Mouse (Mus musculus): ENCODE measurements around the gene Arvcf.

The Arvcf gene

DNA sequence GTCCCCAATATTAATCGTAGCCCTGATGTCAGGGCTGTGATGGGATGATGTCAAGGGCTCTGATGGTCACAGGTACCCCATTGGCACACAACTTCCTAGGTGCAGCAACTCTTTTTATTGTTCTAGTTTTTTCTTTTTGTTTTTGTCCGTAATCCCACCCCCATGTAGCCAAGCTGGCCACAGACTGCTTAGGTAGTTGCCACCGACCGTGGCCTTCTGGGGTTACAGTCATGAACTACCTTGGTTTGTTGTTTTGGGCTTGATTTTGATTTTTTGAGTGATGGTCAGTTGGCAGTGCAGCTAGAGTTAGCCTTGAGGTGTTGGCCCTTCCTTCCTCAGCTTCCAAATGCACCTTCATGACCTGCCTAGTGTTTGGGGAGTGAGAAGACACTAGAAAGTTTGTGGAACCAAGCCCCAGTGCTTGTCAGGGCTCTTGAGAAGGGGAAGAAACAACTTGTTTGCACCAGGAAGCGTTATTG lies 78.9 kb downstream of the Arvcf start, which contains the start of gene Comt:
Gene Comt, minus strand, starts transcription at position 51 of the 479 bp plus-strand sequence.
- in situ Hi-C loops (cut with MboI, MseI), result no loop called here

DNA sequence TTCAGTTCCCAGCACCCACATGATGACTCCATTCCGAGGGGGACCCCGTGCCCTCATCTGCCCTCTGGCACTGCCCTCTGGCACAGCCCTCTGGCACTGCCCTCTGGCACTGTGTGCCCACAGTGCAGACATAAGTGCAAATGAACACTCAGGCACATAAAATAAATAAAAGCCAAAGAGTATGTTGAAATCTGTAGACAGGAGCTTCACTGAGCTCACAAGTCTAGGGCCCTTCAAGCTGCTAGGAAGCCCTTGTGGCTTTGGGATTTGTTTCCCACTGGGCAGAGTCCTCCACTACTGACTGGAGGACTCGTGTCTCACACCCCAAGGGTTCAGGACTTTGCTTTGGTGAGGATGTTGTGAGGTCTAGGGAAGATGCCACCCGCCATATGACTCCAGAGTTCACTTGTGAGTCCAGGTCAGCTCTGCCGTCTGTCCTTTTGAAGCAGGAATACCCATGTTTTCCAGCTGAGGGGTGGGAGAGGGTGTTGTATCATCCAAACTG lies 80.1 kb downstream of the Arvcf start:
- in situ Hi-C loops (cut with MboI, MseI), result no loop called here

DNA sequence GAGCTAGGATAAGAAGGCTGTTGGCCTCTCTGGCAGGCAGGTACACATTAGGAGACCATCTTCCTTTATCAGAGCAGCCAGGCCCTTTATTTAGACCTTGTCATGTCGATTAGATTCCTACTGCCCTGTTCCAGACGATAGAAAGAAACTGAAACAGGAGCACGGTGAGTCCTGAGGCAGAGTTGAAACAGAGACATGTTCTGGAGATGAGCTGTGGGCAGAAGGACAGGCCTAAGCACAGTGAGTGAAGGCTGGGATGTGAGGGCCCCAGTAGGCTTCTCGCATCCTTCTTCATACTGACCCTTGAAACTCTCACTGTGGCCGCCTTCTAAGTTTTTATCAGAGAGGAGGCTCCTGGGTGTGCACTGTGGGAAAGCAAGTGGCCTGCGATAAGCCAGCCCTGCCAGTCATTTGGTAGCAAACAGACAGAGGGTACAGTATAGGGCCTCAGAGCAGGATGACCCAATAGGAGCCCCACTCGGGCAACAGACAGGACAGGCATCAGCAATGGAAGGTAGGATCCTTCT lies 80.6 kb downstream of the Arvcf start:
- in situ Hi-C loops (cut with MboI, MseI), result no loop called here

DNA sequence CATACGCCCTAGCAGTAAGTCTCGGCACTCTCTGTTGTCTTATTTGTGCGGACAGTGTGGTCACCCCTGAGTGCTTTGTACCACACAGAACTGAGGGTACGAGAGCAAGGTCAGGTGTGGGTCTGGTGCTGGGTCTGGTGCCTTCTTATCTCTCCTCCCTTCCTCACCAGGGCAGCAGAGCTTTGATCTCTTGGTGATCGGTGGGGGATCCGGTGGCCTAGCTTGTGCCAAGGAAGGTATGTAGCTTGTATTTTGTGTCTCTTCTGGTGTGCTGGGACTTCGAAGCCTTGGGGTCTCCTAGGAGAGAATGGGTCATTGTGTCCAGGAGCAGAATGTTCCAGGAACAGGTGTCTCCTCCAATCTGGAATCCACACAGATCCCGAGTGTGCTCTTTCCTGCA lies 81.7 kb downstream of the Arvcf start:
- in situ Hi-C loops (cut with MboI, MseI), result no loop called here

DNA sequence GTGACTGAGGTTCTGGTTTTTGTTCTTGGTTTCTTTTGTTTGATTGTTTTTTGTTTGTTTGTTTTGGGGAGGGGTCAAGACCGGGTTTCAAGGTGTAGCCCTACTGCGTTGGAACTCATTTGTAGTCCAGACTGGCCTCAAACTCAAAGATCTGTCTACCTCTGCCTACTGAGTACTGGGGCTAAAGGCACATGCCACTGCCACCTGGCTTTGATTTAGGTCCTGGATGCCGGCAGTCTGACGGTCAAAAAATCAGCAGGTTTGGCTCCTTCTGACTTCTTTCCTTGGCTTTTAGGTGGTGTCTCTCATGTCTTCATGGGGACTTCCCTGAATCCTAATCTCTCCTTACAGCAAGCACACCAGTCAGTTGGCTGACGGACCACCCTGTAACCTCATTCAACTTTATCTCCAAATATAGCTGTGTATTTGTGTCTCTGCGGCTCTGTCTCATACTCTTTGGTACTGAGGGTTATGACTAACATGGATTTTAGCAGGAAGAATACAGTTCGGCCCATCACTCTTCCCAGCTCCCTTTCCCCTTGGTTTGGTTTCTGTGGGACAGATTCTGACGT lies 82.7 kb downstream of the Arvcf start:
- in situ Hi-C loops (cut with MboI, MseI), result no loop called here

DNA sequence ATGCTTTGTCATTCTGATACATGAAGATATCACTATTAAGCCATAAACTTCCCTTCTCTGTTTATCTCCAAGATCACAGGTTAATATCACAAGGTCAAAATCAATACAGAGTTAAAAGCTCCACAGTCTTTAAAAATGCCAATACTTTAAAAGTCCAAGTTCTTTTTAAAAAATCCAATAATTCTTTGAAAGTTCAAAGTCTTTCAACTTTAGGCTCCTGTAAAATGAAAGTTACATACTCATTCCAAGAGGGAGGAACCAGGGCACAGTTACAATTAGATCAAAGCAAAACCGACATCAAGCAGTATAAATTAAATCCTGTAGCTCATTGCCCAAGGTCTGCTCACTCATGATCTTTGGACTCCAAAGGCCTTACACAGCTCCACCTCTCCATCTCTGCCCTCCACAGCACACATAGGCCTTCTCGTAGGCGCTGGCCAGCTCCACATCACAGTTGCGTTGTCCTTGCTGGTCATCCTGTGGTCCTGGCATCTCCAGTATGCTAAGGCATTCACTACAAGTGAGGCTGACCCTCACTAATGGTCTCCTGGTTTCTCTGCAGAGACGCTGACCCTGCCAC lies 85.4 kb downstream of the Arvcf start:
- in situ Hi-C loops (cut with MboI, MseI), result no loop called here

DNA sequence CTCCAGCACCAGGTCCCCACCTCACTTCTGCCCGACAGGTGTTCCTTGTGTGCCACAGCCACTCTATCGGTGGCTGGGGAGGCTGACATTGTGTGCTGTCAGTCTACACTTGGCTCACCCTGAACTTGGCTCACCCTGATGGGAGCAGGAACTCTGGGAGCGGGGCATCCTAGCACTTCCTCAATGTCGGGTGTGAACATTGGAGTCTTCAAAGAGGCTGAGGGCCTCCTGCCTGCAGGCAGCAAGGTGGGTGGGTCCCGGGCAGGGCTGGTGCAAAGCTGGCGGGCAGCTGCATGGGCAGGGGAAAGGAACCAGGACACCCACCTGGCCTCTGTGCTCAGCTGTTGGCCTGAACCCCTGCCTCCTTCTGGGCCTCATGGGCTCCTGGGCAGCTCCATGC lies 88.1 kb downstream of the Arvcf start:
- in situ Hi-C loops (cut with MboI, MseI), result no loop called here

DNA sequence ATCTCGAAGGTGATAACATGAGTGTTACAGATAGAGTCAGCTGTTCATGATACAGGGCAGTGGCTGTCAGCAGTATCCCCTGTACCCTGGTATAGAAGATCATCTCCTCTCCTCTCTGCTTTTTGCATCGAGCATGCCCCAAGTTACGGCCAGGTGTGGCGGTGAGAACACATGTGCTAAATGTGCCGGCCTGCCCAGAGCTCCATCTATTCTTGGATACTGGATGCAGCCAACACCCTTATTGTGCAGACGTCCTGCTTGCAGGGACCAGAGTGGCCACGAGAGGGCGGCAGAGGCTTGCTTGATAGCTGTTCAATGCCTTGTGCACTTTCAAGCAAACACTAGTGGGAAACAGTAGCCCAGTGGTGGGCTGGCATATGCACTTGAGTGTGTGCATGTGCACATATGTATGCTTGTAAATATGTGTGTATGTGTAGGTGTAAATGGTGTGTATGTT lies 95.4 kb downstream of the Arvcf start:
- in situ Hi-C loops (cut with MboI, MseI), result loop anchor here (5.0 kb wide), 1 partner anchor 169 kb away; no protein-coding TSS in a partner anchor

DNA sequence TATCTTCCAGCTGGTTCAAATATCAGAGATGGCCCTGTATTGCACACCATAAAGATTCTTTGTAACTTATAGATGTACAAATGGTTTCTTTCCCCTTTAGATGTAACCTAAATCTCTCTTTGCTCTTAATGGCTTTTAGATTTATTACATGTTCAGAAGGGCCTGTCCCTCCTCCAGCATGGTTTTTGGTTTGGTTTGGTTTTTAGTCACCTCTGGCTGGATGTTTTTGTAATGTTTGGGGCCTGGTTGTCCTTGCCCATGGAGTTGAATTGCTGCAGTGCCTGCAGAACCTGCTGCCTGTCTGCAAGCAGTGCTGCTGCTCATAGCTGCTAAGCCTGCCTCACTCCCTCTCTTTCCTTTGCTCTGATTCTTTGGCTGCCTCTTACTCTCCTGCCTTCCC lies 99.3 kb downstream of the Arvcf start:
- in situ Hi-C loops (cut with MboI, MseI), result no loop called here

DNA sequence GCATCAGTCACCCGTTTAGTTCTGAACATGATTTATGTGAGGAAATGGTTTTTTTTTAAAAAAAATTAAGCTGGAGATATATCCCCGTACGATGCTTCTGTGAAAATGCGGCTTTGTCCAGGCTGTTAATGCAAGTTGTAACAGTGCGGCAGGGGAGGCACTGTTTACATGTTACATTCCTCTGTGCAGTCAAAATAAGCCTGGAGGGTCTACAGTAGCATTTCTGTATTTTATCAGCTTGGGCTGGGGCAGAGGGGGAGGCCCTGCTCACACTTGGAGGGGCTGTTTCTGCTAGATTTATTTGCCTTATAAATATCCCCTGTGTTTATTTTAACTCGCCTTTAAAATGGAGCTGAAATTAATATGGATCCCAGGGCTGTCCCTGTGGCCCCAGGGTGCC lies 100.1 kb downstream of the Arvcf start:
- in situ Hi-C loops (cut with MboI, MseI), result no loop called here

DNA sequence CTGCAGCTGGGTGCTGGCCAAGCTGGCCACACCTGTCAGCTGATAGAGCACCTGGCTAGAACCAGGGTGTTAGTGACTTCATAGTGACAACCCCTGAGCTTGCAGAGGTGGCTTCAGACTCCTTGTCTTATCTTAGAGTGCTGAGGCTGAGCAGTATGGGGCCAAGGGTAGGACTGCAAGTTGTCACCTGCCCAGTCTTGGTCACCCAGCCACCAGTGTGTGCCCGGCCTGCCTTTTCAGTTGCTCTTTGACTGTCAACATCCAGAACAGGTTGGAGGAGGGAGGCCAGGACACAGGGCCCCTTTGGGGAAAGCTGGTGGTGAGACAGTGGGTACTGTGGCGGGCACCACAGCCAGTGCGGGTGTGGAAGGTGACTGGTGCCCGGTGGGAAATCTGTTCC lies 101.0 kb downstream of the Arvcf start:
- in situ Hi-C loops (cut with MboI, MseI), result no loop called here

DNA sequence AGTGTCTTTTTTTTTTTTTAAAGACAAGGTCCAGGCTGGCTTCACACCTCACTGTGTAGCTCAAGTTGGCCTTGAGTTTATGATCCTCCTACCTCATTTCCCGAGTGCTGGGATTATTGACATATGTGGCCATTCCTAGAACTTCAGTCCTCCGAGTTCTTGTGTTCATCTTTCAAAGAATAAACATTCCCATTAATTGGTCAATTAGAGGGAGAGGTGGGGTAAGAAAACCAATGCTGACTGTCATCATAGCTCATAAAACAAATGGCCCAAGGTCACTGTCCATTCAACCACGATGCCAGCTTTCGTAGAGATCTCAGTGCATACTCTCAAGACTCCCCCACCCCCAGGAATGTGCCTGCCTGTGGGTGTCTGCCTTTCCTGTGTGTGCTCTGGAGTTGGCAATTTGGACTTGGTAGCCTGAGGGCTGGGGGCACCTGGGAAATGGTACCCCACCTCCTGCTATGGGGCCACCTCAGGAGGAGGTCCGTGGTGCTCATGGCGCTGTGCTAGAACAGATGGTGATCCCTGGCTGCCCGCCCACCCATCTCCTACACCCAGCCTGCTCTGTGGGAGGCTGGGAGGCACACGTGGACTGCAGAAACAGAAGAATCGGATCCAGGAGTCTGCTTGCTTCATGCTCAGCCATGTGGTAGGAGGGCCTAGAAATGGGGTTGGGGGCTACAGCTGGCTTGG lies 103.7 kb downstream of the Arvcf start:
- in situ Hi-C loops (cut with MboI, MseI), result loop anchor here (5.0 kb wide), 1 partner anchor 46 kb away; the partner anchor contains the start of genes Gnb1l and Rtl10

DNA sequence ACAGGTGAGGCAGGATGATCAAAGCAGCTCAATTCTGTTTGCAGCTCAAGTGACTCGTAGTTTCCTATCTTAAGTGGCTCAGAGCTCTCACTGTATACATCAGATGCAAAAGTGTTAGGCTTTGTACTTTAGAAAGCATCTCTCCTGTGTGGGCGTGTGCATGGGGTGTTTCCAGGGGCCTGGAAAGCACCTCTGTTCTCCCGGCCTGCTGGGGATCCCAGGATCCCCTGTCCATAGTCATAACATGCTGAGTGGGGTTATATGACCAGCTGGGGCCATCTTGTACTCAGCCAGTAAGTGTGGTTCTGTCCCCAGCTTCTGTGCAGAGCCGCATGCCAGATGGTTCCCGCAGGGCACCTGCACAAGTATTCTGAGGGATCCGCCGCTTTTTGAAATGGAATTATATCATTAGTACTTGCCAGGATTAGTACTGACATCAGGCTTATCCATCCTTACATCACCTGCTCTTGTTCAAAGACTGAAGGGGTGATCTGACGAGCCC lies 104.4 kb downstream of the Arvcf start:
- in situ Hi-C loops (cut with MboI, MseI), result loop anchor here (5.0 kb wide), 1 partner anchor 45 kb away; the partner anchor contains the start of genes Gnb1l and Rtl10

DNA sequence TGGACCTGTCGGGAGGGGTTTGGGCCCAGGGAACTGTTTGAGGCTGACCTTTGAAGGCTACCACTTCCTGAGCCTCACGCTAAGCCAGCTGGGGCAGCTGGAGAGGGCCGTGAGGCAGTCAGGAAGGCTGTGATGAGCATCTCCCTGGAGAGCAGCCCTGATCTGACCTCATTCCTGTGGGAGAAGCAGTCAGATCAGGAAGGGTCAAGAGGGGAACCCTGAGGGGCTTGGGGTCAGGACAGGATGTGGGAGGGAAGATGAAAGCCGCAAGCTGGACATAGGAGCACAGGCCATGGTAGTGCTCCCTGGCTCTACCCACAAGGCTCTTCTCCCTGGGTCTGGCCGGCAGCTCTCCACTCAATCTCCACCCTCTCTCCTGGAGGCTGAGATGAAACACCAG lies 105.9 kb downstream of the Arvcf start:
- in situ Hi-C loops (cut with MboI, MseI), result loop anchor here (5.0 kb wide), 1 partner anchor 43 kb away; the partner anchor contains the start of genes Gnb1l and Rtl10

DNA sequence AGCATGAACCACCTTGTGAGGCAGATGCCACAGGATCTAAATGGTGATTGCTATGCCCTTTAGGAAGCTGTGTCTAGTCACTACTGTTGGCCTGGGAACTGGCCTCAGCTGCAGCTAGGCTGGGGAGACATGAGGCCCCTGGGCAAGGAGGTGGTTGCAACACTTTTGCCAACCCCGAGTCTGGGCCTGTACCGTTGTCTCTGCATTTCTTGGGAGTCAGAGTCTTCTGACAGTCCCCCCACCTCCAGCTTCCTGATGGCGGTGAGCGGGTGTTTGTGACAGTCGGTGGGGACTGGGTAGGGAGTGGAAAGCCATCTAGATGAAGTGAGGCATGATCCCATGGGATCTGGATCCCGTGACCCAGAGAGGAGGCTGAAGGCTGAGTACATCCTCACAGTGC lies 107.4 kb downstream of the Arvcf start:
- in situ Hi-C loops (cut with MboI, MseI), result no loop called here
